Mouse (Mus musculus): ENCODE data around the gene Trmt10a.

DNA sequence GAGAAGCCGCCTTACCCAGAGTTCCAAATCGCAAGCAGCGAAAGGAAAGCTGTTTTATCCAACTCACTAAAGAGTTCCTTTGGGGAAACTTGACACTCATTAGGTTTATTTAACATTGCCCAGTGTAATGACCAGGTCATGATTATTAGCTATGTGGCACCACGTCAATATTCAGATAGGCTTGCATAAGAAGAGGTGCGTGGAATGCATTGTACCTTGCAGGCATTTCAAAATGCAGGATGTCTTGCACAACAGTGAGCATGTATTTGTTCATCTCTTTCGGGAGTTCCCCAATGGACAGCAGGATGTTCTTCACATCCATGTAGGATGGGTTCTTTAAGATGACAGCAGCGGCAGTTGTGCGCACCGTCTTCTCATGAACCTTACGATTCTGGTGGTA is 36.4 kb upstream of the Trmt10a start:
- TF ChIP-seq GATA1 (IDR thresholded peaks at IDR 0.05; ENCODE audit: borderline replicate concordance, low read length) (no peak), FLI1 (IDR thresholded peaks at IDR 0.05; ENCODE audit: low read length) (no peak)
